Mouse (Mus musculus) CD4-positive helper T cell, adult 2 months (primary cell): ENCODE results near the gene Adnp.
"Not testable (repeated sequence)": the region's sequence is repeated elsewhere in the genome, so short reads cannot be mapped to it uniquely, and the experiment has no call there.

ENCODE experiments used
- DNase-seq: peaks from one replicate; pipeline ENCODE4 v3.0.0-alpha.2; 2012; ENCODE audit warnings: low read depth, missing footprints, low spot score

Gene Adnp

GRCm38 (mm10) chr2:168157974-168158373 is 48.9 kb downstream of the Adnp start:
- not testable (repeated sequence) for DNase-seq

DNA sequence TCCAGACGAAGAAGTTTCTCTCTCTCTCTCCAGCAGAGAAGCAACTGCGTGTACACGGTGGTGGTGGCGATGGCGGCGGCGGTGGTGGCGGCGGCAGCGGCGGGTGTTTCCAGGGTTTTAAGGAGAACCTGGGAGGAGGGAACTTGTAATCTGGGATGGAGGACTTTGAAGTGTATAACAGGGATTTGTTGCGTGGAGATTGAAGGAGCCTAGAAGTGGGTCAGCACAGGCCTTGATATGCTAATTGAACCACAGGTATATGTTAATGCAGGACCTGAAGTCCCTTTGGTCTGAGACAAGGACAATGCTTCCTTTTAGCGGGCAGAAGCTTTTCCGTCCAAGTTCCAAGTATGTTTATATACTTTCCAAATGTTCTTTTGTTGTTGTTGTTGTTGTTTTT is 50.6 kb downstream of the Adnp start:
- no peak for DNase-seq

GRCm38 (mm10) chr2:168155666-168156065 is 51.2 kb downstream of the Adnp start:
- DNase-seq: no peak

GRCm38 (mm10) chr2:168154090-168154881 is 52.6 kb downstream of the Adnp start:
- peak; percentile 91 for DNase-seq

DNA sequence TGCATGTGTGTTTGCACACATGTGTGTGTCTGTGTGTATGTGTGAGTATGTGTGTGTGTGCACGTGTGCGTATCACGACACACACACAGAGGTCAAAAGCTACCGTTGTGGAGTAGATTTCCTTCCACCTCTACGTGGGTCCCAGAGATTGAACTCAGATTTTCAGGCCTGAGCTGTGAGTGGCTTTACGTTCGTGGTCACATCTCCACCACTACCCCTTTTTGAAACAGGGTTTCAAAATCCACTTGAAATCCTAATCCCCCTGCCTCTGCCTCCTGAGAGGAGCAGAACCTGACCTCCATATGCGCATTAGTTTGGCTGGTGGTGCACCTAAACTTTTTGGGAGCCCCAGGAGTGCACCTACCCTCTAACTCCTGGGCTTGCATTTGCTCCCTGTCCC is 57.7 kb downstream of the Adnp start:
- DNase-seq: no peak

GRCm38 (mm10) chr2:168147722-168148432 is 59.0 kb downstream of the Adnp start:
- DNase-seq: no peak

- no peak for DNase-seq
Observed at GRCm38 (mm10) chr2:168145437-168145836, 61.5 kb downstream of the Adnp start.

DNA sequence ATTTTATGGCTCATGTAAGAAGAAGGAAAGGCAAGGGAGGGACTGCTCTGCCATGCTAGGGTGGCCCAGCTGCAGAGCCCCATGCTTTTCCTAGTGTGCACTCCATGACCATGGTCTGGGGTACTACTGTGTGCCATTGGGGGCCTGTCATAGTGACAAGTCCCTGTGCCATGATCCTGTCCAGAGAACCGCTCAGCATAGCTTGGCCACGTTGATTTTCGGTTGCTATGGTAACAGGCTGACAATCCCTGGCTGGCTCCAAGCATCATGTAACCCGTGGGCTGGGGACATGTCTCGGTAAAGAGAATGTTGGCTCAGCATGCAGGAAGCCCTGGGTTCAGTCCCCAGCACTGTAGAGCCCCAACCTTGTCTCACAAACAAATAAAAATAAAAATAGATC is 63.1 kb downstream of the Adnp start:
- DNase-seq: no peak

DNA sequence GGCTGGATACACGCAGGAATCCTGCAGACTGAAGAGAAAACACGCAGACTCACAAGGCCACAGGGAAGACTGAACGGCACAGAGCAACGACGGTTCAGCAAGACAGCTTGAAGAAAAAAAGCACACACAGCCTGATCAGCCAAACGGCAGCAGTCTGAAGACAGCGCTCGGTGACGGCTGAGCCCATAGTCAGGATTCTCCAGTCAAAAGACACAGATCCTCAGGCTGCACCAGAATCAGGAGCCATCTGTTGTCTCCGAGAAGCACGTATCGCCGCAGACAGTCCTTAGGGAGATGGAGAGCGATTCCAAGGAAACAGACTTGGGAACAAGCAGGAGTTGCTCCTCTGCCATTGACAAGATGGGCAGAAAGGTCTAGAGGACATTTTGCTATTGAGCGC is 69.8 kb downstream of the Adnp start:
- DNase-seq: no peak
